In genomic region chr1:39902704-39903151, GRCm38 (mm10) we compare ENCODE assay signal across 8 mouse cellular contexts. TPM values are rescaled to one million over a fixed set of nuclear protein-coding genes. Genes with fewer than 3 reads are reported as not detected.
A peak's percentile ranks its signal among the peaks of the same experiment; 100 is the strongest.
DNase-seq lines count a peak whose midpoint lies in the region; ATAC-seq and TF ChIP-seq lines count a peak whose summit lies in the region.

No protein-coding gene starts in this region.

- H3K36me3 ChIP-seq in heart, embryonic 16.5 days (ENCODE audit: control insufficient read depth, insufficient read depth), result no peaks in the 10 kb centered on the region
- peaks cover 22% of the 10 kb centered on the region for H3K36me3 ChIP-seq in limb, embryonic 12.5 days
- H3K36me3 ChIP-seq in midbrain, embryonic 15.5 days (replicated peaks), result no peaks in the 10 kb centered on the region

- H3K27me3 ChIP-seq in heart, embryonic 16.5 days (ENCODE audit: control insufficient read depth, insufficient read depth, low read length), result no peaks in the 10 kb centered on the region
- no peaks in the 10 kb centered on the region for H3K27me3 ChIP-seq in limb, embryonic 12.5 days
- H3K27me3 ChIP-seq in midbrain, embryonic 15.5 days (replicated peaks), result no peaks in the 10 kb centered on the region

- peak overlapping the region; percentile 70 for H3K4me2 ChIP-seq in heart, embryonic 16.5 days (ENCODE audit: low read depth, low read length)
- peak overlapping the region; percentile 88 for H3K4me2 ChIP-seq in limb, embryonic 12.5 days
- peak overlapping the region; percentile 82 for H3K4me2 ChIP-seq in midbrain, embryonic 15.5 days

- no peaks in the 10 kb centered on the region for H3K9me3 ChIP-seq in heart, embryonic 16.5 days (replicated peaks; ENCODE audit: control insufficient read depth, low read length)
- H3K9me3 ChIP-seq in limb, embryonic 12.5 days, result no peaks in the 10 kb centered on the region
- H3K9me3 ChIP-seq in midbrain, embryonic 15.5 days, result no peaks in the 10 kb centered on the region

- H3K9ac ChIP-seq in heart, embryonic 16.5 days (ENCODE audit: low read length), result peak overlapping the region; percentile 93
- H3K9ac ChIP-seq in limb, embryonic 12.5 days (replicated peaks), result peak overlapping the region; percentile 100
- peak overlapping the region; percentile 98 for H3K9ac ChIP-seq in midbrain, embryonic 15.5 days

- peak; percentile 66 for DNase-seq in layer of hippocampus, adult 9-11 months
- DNase-seq in layer of hippocampus, adult 11-12 months (ENCODE audit: low spot score), result no peak
- peak; percentile 29 for DNase-seq in adrenal gland, postnatal 25 days

- no peak for ATAC-seq in heart, embryonic 16.5 days (replicated peaks; ENCODE audit: extremely low read depth, insufficient read depth, low FRiP score)
- no peak for ATAC-seq in limb, embryonic 12.5 days (ENCODE audit: insufficient number of reproducible peaks, insufficient read depth, low FRiP score, low TSS enrichment, low read depth)
- no peak for ATAC-seq in midbrain, embryonic 15.5 days (replicated peaks)
- ATAC-seq in inflammation-experienced regulatory T-cells, adult 6 months, result no peak

- H3K4me1 ChIP-seq in embryonic fibroblast, embryonic 13.5 days (ENCODE audit: control insufficient read depth, insufficient read depth, low read length), result peaks cover 13% of the 10 kb centered on the region
- peaks cover 42% of the 10 kb centered on the region for H3K4me1 ChIP-seq in heart, embryonic 16.5 days (ENCODE audit: control insufficient read depth, insufficient read depth, low read length)
- peaks cover 57% of the 10 kb centered on the region for H3K4me1 ChIP-seq in limb, embryonic 12.5 days (replicated peaks)
- H3K4me1 ChIP-seq in midbrain, embryonic 15.5 days, result peaks cover 59% of the 10 kb centered on the region

- TF ChIP-seq CTCF in embryonic fibroblast, embryonic 13.5 days (IDR thresholded peaks at IDR 0.05; ENCODE audit: borderline replicate concordance, insufficient read depth, low read length), result no peak

- WGBS in heart, embryonic 16.5 days, result 4% methylated on average over 3 of the region's 3 CpGs
- under 1% methylated on average over 3 of the region's 3 CpGs for WGBS in limb, embryonic 12.5 days
- under 1% methylated on average over 3 of the region's 3 CpGs for WGBS in midbrain, embryonic 15.5 days

- peak overlapping the region; percentile 97 for H3K27ac ChIP-seq in embryonic fibroblast, embryonic 13.5 days (ENCODE audit: insufficient read depth, low read length)
- peak overlapping the region; percentile 95 for H3K27ac ChIP-seq in heart, embryonic 16.5 days (ENCODE audit: low read length)
- H3K27ac ChIP-seq in limb, embryonic 12.5 days, result peak overlapping the region; percentile 98
- H3K27ac ChIP-seq in midbrain, embryonic 15.5 days, result peak overlapping the region; percentile 100

- peak overlapping the region; percentile 80 for H3K4me3 ChIP-seq in embryonic fibroblast, embryonic 13.5 days (ENCODE audit: insufficient read depth, low read length)
- H3K4me3 ChIP-seq in heart, embryonic 16.5 days (ENCODE audit: low read length), result peak overlapping the region; percentile 75
- H3K4me3 ChIP-seq in limb, embryonic 12.5 days (replicated peaks), result peak overlapping the region; percentile 93
- H3K4me3 ChIP-seq in midbrain, embryonic 15.5 days, result peak overlapping the region; percentile 92

- no peak for TF ChIP-seq POLR2A in embryonic fibroblast, embryonic 13.5 days (IDR thresholded peaks at IDR 0.05; ENCODE audit: low read depth, low read length)

RNA-seq across cellular contexts. Expression of gene Map4k4, which starts 2.0 kb away (rescaled TPM):
- total RNA-seq in adrenal gland, postnatal 25 days (2021), result 121 and 138 TPM in 2 replicates
- polyA plus RNA-seq in embryonic fibroblast, embryonic 13.5 days (2011; ENCODE audit: insufficient read length, low read depth, missing spikeins), result 259 and 286 TPM in 2 replicates
- polyA plus RNA-seq in heart, embryonic 16.5 days (2015; fragmentation: Nextera tagmentation; extraction: Ambion mirVana), result 14.7 and 23.8 TPM in 2 replicates
- 62.1 and 62.6 TPM in 2 replicates for polyA plus RNA-seq in limb, embryonic 12.5 days (2016; fragmentation: Nextera tagmentation; extraction: Ambion mirVana)
- 46.5 and 55.2 TPM in 2 replicates for polyA plus RNA-seq in midbrain, embryonic 15.5 days (2015; fragmentation: Nextera tagmentation; extraction: Ambion mirVana)
- 10 to 100 TPM; 16.0 to 44.7 (median 36.6) TPM for polyA plus RNA-seq in inflammation-experienced regulatory T-cells, adult 6 months (2017; shearing (Covaris generic))
